Mouse (Mus musculus) C2C12 (cell line): ENCODE measurements around the gene Rragc. TPM values are rescaled to one million over a fixed set of nuclear protein-coding genes. Genes with fewer than 3 reads are reported as not detected.
A peak's percentile ranks its signal among the peaks of the same experiment; 100 is the strongest.

ENCODE experiments used
- H3K27me3 ChIP-seq: one replicate; pipeline ENCODE4 v1.6.1; 2011; ENCODE audit not compliant: control insufficient read depth, insufficient read depth, insufficient read length
- H3K36me3 ChIP-seq: one replicate; pipeline ENCODE4 v1.6.1; 2011; ENCODE audit not compliant: control insufficient read depth, insufficient read depth
- H3K4me3 ChIP-seq: one replicate; pipeline ENCODE4 v1.5.1; 2011; ENCODE audit warnings: mild to moderate bottlenecking, control low read depth; ENCODE audit not compliant: poor library complexity, insufficient read depth, severe bottlenecking
- H3K79me2 ChIP-seq: one replicate; pipeline ENCODE4 v1.6.1; 2011; ENCODE audit not compliant: control insufficient read depth, insufficient read depth
- H3K79me3 ChIP-seq: one replicate; pipeline ENCODE4 v1.6.1; 2011; ENCODE audit warnings: low read depth, control low read depth
- H3ac ChIP-seq: one replicate; pipeline ENCODE3; 2011; ENCODE audit warnings: low read depth; ENCODE audit not compliant: control insufficient read depth, insufficient read length
- CEBPB ChIP-seq: IDR thresholded peaks from one replicate; pipeline ENCODE4 v1.6.1; 2011; ENCODE audit warnings: low read depth, mild to moderate bottlenecking, control low read depth, moderate library complexity
- CTCF ChIP-seq: IDR thresholded peaks from one replicate; pipeline ENCODE4 v1.5.1; 2011; ENCODE audit not compliant: control insufficient read depth, insufficient read depth, insufficient read length
- FOSL1 ChIP-seq: IDR thresholded peaks from one replicate; pipeline ENCODE4 v1.8.0; 2011; ENCODE audit warnings: mild to moderate bottlenecking, low read length; ENCODE audit not compliant: poor library complexity, insufficient read depth, severe bottlenecking
- MAX ChIP-seq: IDR thresholded peaks from one replicate; pipeline ENCODE4 v1.6.1; 2011; ENCODE audit warnings: mild to moderate bottlenecking, control low read depth
- MYOD1 ChIP-seq: IDR thresholded peaks from one replicate; pipeline ENCODE4 v1.6.1; 2011; ENCODE audit warnings: low read depth; ENCODE audit not compliant: control insufficient read depth, insufficient read length
- MYOG ChIP-seq: IDR thresholded peaks from one replicate; pipeline ENCODE4 v1.6.1; 2011; ENCODE audit not compliant: control insufficient read depth, insufficient read length; ENCODE audit errors: extremely low read depth
- USF1 ChIP-seq: IDR thresholded peaks from one replicate; pipeline ENCODE4 v1.6.1; 2011; ENCODE audit warnings: low read depth, mild to moderate bottlenecking, control low read depth, moderate library complexity
- long read RNA-seq, 2 experiments: library from polyadenylated mRNA; unstranded; transcript quantifications; one replicate each; pipeline ENCODE4 v2.0.0; 2019 to 2020
- polyA plus RNA-seq: library from polyadenylated mRNA; unstranded; fragments of >200 nt; fragmentation: generic; extraction: Trizol; gene quantifications from one replicate; pipeline ENCODE4 v1.2.1, GENCODE M21; 2012; ENCODE audit warnings: missing spikeins

Gene Rragc
- 43.5 TPM for polyA plus RNA-seq
- long read RNA-seq, experiment 1, transcript Rragc-201 (7 exons, 2,593 nt): major isoform, 11 of 25 reads
- long read RNA-seq, experiment 1, partial matches to known transcripts: 12 of 25 reads
- long read RNA-seq, experiment 1, other reads (novel, unspliced or antisense): 2 of 25 reads
- long read RNA-seq, experiment 2, transcript Rragc-201 (7 exons, 2,593 nt): major isoform, 15 of 29 reads
- long read RNA-seq, experiment 2, partial matches to known transcripts: 3 of 29 reads
- long read RNA-seq, experiment 2, other reads (novel, unspliced or antisense): 11 of 29 reads

DNA sequence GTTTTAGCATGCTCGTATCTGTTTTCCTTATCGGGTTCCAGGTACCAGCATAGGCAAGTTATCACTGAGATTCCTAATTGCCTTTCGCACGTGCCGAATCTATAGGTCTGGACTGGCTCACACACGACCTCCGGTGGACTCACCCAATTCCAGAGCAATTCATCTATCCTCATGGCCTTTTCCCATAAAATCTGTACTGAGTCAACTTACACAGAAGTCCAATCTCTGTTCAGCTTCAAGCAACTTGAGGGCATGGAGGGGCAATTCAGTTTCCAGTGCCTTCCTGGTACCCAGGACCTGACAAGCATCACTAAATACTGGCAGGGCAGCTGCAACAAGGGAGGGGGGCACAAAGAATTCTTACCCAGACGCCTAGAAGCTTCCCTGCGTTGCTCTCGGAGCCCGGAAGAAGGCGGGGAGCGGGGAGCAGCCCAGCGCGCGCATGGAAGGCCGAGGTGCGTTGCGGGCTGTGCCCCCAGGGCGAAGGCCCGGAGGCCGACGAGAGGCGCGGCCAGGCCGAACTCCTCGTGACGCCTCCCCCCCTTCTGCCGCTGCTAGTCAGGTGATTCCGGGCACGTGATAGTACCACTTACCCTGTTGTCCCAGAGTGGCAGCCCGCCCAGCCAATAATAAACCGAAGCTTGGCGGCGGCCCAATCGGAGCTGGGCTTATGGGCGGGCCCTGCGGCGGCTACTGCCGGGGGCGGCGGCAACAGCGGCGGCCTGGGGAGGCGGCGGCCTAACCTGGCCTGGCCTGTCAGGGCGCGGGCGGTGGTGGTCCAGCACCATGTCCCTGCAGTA, at the start of gene Rragc:
Gene Rragc, plus strand, starts transcription at position 699 of the 800 bp plus-strand sequence.
- peaks cover 46% of the 10 kb centered on the region for H3K79me3 ChIP-seq
- no peaks in the 10 kb centered on the region for H3K27me3 ChIP-seq
- peak within 1 kb of the TSS; percentile 82 for H3K4me3 ChIP-seq
- TF ChIP-seq CTCF (no peak), MYOD1 (no peak), MAX (peak; percentile 96), MYOG (no peak), USF1 (peak; percentile 96), CEBPB (no peak), FOSL1 (no peak)
- peaks cover 54% of the 10 kb centered on the region for H3K36me3 ChIP-seq
- peak within 1 kb of the TSS; percentile 92 for H3ac ChIP-seq
- H3K79me2 ChIP-seq: peaks cover 92% of the 10 kb centered on the region

DNA sequence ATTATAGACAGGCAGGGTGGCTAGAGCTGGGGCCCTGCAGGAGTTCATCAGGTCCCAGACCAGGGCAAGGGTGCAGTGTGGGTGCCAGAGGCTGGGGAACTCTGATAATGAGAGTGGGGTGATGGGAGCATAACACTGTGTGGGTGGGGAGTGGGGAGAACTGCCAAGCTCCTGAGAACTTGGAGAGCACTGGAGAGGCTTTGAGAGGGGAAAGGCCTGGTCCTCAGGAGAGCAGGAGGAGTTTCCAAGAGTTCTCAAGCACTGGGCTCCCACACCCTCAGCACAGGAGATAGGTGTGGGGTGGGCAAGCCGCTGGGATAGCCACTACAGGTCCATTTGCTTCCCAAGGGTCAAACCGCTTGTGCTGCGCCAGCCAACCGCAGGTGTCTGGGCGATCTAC, 23.5 kb upstream of the Rragc start:
- no peaks in the 10 kb centered on the region for H3K27me3 ChIP-seq
- no peak overlapping the region for H3ac ChIP-seq
- H3K79me2 ChIP-seq: no peaks in the 10 kb centered on the region
- no peak for TF ChIP-seq CTCF
- TF ChIP-seq USF1: no peak
- TF ChIP-seq FOSL1: no peak
- no peak for TF ChIP-seq CEBPB
- TF ChIP-seq MAX: no peak
- TF ChIP-seq MYOG: no peak
- TF ChIP-seq MYOD1: no peak
- no peaks in the 10 kb centered on the region for H3K79me3 ChIP-seq
- H3K36me3 ChIP-seq: no peaks in the 10 kb centered on the region
- no peak overlapping the region for H3K4me3 ChIP-seq

DNA sequence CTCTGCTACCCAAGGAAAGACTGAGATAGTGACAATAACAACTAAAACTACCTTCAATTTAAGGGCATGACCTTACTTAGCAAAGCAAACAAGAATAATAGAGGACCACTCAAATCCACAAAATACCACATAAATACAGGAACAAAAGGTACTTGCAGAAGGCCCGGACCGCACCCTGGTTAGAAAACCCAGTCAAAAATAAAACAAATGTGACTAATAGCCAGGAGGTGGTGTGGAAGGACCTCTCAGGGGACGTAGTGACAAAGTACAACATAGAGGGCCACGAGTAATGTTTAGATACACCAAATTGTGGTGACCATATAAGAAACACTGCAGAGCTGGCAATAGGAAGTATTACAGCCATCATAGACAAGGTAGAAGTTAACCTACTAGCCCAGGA, 23.0 kb upstream of the Rragc start:
- Histone ChIP-seq H3ac (no peak overlapping the region), H3K79me2 (no peaks in the 10 kb centered on the region), H3K27me3 (no peaks in the 10 kb centered on the region), H3K79me3 (no peaks in the 10 kb centered on the region), H3K4me3 (no peak overlapping the region), H3K36me3 (no peaks in the 10 kb centered on the region)
- TF ChIP-seq MYOG: no peak
- no peak for TF ChIP-seq MAX
- no peak for TF ChIP-seq USF1

DNA sequence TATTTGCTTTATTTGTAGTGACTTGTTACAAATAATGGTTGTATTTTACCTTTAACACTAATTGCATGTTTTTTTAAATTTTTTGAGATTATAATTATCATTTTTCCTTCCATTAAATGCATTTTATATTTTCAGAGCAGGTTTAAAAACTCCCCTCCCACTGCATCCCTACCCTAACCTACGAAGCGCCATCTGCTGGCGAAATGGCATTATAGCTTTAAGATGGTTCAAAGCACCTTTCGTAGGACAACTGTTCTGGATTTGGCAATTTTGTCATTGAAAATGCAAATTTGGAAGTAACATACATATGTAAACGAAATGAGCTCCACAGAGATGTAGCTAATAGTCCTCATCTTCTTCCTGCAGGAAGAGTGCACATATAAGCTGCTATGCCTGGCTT, 18.6 kb upstream of the Rragc start:
- Histone ChIP-seq H3ac (no peak overlapping the region), H3K27me3 (no peaks in the 10 kb centered on the region), H3K36me3 (no peaks in the 10 kb centered on the region), H3K79me3 (no peaks in the 10 kb centered on the region), H3K4me3 (no peak overlapping the region), H3K79me2 (no peaks in the 10 kb centered on the region)
- no peak for TF ChIP-seq MYOD1
- TF ChIP-seq CTCF: peak; percentile 42
- no peak for TF ChIP-seq FOSL1

DNA sequence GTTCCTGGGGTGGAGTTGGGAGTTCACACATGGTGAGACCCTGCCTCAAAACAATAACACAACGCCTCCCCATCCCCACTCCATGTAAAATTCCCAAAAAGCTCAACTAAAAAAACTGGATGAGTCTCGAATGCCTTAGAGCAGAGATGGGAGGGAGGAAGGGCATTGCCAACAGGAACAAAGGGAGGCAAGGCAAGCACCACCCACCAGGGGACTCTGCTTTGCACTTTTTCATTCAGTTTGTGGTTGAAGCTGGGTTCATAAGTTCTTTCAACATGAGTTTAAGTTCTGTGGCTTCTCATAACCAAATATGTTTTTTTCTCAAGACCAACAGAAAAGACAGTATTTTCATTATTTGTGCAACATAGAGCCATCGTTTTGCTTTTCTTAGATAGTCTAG, 13.8 kb upstream of the Rragc start:
- no peaks in the 10 kb centered on the region for H3K27me3 ChIP-seq
- H3K4me3 ChIP-seq: no peak overlapping the region
- peaks cover under 1% of the 10 kb centered on the region for H3K36me3 ChIP-seq
- no peak for TF ChIP-seq MYOD1
- TF ChIP-seq CEBPB: no peak
- no peak for TF ChIP-seq USF1
- TF ChIP-seq MAX: no peak
- TF ChIP-seq MYOG: no peak
- H3K79me2 ChIP-seq: peaks cover 32% of the 10 kb centered on the region
- no peak overlapping the region for H3ac ChIP-seq
- H3K79me3 ChIP-seq: peaks cover 19% of the 10 kb centered on the region
